Mouse (Mus musculus) kidney, postnatal 10 days (tissue): ENCODE data around the gene Slc25a41.

Experiments
- DNase-seq: peaks from one replicate; pipeline ENCODE4 v3.0.0; 2021; ENCODE audit warnings: mixed read lengths

Slc25a41 gene

DNA sequence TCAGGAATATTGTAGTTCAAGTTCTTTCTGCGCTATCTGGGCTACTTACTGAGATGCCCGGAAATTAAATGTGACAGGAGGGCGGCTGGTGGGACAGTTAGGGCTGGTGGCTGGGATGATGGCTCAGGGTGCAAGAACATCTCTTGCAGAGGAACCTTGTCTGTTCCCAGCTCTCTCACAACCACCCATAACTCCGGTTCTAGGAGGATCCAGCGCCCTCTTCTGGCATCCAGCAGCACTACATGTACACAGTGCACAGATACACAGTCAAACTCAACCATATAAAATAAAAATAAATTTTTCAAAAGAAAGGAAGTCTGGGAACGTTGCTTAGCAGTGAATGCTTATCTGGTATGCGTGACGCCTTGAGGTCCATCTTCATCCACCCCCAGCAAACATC is 2.5 kb downstream of the Slc25a41 start:
- peak; percentile 25 for DNase-seq

DNA sequence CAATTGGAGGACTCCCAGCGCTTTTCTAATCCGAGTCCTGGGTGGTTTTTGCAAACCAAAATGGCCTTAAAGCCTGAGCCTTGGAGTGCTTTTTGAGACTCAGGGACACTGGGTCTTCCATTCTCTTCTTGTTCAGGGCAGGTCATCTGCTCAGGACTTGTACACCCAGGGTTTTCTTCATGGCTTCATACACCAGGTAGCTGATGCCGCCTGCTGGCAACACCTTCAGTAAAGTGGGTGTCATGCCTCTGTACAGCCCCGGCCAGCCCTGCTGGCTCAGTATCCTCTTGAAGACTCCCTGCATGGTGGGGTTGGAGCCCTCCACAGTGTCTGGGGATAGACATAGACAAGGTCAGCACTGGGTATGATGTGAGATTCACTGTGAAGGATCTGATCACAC is 8.6 kb downstream of the Slc25a41 start:
- DNase-seq = no peak

GRCm38 (mm10) chr17:57031661-57032420 is 9.6 kb downstream of the Slc25a41 start:
- DNase-seq = peak; percentile 99

DNA sequence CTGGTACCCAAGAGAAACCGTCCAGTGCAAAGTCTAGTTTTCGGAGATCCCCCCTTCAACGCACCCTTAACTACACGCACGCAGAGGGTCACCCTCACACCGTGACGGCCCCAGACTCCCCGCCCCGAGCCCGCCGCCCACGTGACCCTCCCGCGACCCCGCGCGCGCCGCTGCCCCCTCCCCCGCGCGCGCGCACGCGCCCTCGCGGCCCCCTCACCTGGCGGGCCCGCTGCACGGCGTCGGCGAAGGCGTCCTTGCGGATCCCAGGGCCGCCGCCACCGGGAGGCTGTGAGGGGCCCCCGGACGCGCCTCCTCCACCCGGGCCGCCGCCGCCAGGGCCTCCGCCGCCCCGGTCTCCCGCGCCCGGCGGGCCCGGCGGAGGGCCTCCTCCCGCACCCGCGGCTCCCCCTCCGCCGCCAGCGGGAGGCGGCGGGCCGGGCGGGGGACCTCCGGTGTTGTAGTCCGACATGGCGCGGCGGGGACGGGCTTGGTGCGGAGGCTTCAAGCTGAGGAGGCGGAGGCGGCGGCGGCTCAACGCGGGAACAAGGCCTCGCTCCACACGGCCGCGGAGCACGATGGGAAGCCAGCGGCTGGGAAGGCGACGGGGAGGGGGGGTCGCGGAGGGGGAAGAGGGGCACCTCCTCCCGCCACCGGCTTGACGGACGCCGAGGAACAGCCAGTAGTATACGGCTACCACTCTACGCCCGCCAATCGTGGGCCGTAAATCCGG is 10.4 kb downstream of the Slc25a41 start, which contains the start of gene Khsrp:
Khsrp (minus strand) TSS at position 592 of the 730 bp plus-strand sequence.
- DNase-seq = peak; percentile 72

GRCm38 (mm10) chr17:57029691-57030090 is 11.8 kb downstream of the Slc25a41 start:
- peak; percentile 31 for DNase-seq

DNA sequence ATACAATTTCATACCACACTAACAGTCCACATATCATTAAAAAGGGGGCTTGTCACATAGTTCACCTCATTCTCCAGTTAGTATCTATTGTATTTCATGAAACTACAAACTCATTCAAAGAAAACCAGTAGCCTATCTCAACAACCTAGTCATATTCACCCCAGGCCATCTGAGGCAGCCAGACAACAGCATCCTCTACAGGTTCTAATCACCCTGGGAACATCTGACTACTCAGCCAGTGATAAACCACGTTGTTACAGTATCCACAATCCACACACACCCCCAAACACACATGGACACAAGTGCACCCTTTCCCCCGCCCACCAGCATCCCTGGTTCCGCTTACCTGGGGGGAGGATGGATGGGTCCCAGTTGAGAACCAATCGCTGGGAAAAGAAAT is 14.0 kb downstream of the Slc25a41 start:
- no peak for DNase-seq

DNA sequence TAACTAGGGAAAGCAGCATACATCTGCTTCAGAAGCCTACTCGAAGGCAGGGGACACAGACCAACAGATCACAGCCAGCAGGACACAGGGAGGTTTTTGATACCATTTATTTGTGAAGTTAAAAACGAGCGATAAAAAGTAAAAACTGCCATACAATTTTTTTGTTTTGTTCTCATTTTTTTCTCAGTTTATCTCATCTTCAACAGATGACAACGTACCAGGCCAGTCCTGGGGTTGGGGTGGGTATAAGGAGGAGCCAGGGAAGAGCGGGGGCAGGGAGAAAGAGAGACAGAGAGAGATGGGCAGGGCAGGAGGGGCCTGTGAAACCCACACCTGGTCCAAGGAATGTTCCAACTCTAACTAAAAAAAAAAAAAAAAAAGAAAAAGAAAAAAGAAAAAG is 20.5 kb downstream of the Slc25a41 start:
- DNase-seq = no peak

- no peak for DNase-seq
Observed at GRCm38 (mm10) chr17:57019693-57020092, 21.8 kb downstream of the Slc25a41 start.

- DNase-seq = peak; percentile 20
Observed at GRCm38 (mm10) chr17:57012245-57012795, 29.1 kb downstream of the Slc25a41 start.

- DNase-seq = peak; percentile 97
Observed at GRCm38 (mm10) chr17:57011236-57012141, 30.0 kb downstream of the Slc25a41 start, which contains the start of the genes Gtf2f1 and Gm17949. Gtf2f1 (minus strand) TSS chr17:57011288. Gm17949 (plus strand) TSS chr17:57011469.

DNA sequence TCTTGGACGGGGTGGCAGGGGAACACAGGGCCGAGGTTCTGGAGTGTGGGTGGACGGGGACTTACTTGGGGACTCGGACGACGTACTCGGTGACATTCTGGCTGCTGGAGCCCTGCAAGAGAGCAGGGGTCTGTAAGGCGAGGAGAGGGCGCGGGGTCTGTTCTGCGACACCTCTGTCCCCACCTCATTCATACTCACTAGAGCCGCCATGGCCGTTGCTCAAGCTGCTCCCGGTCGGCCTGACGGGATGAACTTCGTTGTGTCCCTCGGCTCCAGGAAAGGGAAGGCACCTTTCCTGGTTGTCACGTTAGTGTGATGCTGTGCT is 30.6 kb downstream of the Slc25a41 start:
- no peak for DNase-seq

DNA sequence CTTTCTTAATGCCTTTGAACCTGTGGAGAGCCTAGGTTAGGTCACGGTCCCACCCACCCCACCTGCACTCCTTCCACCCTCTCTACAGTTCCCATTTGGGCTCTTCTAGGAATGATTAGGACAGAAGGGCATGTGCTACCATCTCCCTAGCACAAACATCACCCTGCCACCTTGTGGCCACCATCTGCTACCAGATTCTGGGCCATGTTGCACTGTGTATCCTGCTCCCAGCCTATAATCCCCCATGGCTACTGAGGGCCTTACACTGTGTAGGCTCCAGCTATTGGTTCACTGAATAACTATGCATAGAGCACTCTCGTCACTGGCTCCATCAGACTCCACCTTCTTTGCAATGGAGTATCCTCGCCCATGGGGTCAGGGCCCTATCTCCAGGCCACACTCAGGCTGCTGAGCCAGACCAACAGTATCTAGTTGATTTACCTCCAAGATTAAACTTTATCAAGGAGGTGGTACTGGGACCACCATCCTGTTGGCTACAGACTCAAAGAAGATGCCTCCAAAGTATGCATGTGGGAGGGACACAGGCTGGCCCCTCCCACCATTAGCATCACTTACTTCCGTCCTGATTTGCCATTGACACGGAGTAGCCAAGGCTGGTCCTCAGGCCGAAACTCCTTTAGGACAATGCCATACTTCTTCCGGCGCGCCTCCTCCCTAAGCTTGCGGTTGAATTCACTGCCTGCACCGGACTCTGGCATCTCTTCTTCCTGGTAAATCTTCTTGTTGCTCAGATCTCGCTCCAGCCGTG is 34.1 kb downstream of the Slc25a41 start:
- no peak for DNase-seq

DNA sequence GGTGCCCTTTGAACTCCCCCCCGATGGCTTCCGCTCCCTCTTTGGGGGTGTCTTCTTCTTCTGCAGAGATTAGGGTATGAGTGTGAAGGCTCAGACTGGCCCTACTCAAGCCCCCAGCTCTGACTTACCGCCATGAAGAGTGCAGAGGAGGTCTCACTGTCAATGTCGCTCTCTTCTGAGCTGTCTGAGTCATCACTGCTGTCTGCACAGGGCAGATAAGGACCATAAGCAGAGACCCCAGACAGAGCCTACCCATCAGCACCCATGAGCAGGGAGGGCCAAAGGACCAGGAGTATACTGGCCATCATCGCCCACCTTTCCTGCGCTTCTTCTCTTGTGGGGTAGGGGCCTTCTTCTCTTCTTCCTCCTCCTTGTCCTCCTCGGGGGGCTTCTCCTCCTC is 37.5 kb downstream of the Slc25a41 start:
- no peak for DNase-seq

- DNase-seq = no peak
Observed at GRCm38 (mm10) chr17:57001228-57001627, 40.2 kb downstream of the Slc25a41 start.

DNA sequence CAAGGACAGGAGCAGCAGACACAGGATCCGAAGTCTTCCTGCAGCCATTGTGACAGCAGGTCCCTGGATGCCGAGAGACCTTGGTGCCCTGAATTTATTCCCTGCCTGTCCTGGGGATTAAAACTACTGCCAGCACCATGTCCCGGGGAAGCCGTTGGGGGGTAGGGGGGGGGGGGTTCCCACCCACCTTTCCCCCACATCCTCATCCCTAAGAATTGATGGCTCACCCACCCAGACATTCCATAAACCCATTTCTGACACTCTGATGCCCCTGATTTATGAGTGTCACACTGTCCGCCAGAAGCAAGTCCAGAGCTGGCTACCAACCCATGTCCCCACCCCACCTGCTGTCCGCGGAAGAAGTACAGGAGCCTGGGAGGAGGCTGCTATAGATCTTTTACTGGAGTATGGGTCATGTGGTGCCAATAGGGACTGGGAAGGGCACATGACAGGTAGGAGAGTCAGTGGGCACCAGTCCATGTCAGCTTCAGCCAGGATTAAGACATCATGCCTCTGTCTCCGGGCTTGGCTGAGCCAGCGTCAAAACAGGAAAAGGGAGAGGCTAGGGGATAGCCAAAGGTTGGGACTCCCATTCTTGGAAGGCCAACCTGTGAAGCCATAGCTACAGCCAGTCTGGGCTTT is 41.4 kb downstream of the Slc25a41 start, which contains the start of gene Pspn:
Pspn (minus strand) TSS at position 51 of the 642 bp plus-strand sequence.
- no peak for DNase-seq

- no peak for DNase-seq
Observed at GRCm38 (mm10) chr17:56999414-56999813, 42.0 kb downstream of the Slc25a41 start.

DNA sequence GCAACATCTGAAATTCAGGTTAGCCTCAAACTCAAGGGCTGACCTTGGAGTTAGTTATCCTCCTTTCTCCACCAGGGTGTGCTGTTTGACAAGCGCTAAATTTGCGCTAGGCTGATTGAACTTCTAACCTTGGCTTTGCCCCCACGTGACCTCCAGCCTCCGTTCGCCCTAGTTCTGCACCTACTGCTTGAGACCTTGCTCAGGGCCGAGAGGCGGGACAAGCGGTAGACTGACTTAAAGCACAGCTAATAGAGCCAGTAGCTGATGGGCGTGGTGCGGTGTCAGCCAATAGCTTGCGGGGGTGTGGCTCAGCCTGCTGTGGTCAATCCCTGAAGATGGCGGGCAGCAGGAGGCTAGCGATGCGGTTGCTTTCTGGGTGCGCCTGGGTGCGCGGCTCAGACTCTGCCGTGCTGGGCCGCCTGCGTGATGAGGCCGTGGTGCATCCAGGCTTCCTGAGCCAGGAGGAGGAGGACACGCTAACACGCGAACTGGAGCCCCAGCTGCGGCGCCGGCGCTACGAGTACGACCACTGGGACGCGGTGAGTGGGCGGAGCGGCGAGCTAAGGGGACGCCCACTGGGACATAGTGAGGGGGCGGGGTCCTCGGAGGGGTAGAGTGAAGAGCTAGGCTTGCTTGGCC is 44.3 kb downstream of the Slc25a41 start, which contains the start of gene Alkbh7:
Alkbh7 (plus strand) TSS at position 311 of the 639 bp plus-strand sequence.
- peak; percentile 97 for DNase-seq

GRCm38 (mm10) chr17:56996506-56996905 is 44.9 kb downstream of the Slc25a41 start:
- no peak for DNase-seq

- no peak for DNase-seq
Observed at GRCm38 (mm10) chr17:56995046-56995445, 46.4 kb downstream of the Slc25a41 start.

DNA sequence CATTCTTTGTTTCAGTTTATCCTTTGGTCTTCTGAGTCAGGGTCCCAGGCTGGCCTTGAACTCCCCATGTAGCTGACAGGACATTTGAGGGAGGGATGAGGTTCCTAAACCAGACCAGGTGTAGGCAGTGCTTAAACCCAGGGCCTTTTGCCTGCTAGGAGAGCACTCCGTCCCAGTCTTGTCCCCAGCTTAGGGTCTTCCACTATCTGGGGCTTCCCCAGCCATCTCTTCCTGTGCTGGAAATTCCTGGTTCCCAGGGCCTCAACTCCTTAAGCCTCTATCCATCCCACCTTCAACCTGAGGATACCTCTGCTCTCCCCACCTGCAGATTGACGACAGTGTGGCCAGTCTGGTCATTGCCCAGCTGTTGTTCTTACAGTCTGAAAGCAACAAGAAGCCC is 50.5 kb downstream of the Slc25a41 start:
- no peak for DNase-seq
